Mouse (Mus musculus) megakaryocyte-erythroid progenitor cell, adult 5-6 weeks (primary cell): Measurements from ENCODE around the gene Dnal1. TPM values are rescaled to one million over a fixed set of nuclear protein-coding genes. Genes with fewer than 3 reads are reported as not detected.
A peak's percentile ranks its signal among the peaks of the same experiment; 100 is the strongest.

Experiments
- ATAC-seq: replicated peaks from 2 replicates; pipeline ENCODE4 v1.8.0; 2016; ENCODE audit warnings: mild to moderate bottlenecking, inconsistent platforms; ENCODE audit not compliant: severe bottlenecking, poor library complexity, low FRiP score, low TSS enrichment
- total RNA-seq, 2 experiments: library from RNA; stranded (forward) in 1 of 2; stranded (reverse) in 1 of 2; fragments of 200-1000, 215-1000 nt in 1 of 2; fragments of >200 nt in 1 of 2; fragmentation: Nextera tagmentation in 1 of 2; gene quantifications; 2 replicates each; pipeline ENCODE4 v1.2.3; 2014 to 2017

Gene Dnal1
- total RNA-seq, 2 experiments from 2014 or later = 0.26 to 2.3 TPM

GRCm38 (mm10) chr12:84178652-84179445 is 64.7 kb downstream of the Dnal1 start:
- no peak for ATAC-seq

- no peak for ATAC-seq
These were observed 65.9 kb downstream of the Dnal1 start for GRCm38 (mm10) chr12:84180090-84180489.

GRCm38 (mm10) chr12:84180701-84181435 is 66.7 kb downstream of the Dnal1 start:
- peak; percentile 85 for ATAC-seq

- ATAC-seq = no peak
These were observed 67.8 kb downstream of the Dnal1 start for GRCm38 (mm10) chr12:84181999-84182398.

DNA sequence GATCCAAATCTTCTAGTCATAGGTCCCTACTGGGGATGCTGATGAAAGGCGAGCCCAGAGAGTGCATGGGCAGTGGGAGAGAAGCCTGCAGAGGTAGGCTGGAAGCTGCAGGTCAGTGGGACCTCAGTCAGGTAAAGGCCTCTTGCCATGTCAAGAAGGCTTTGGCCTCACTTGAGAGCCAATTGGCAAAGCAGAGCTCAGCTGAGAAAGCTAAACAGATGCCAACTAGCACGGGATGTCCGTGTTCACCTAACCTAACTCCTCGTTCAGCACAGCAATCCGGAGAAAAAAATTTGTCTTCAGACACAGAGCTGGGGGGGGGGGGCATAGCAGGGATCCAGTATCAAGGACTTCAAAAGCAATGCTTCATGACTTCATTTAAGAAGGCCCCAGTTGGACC is 70.8 kb downstream of the Dnal1 start:
- no peak for ATAC-seq

DNA sequence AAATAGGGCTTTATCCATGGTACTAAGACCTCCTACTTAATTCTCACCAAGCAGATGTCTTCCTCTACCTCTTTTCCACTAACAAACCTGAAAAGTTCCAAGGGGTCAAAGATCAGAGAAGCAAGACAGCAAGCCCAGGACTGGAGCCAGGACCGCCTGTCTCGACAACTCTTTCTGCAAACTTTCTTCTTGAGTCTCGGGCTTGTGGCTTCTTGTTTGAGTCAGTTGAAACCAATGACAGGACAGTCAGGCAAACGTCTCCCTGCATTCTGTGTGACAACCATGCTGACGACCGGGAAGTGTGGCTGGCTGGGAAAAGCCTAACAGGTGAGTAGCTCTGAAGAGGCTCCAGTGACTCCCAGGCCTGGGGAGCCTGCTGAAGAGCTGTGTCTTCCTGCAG is 71.4 kb downstream of the Dnal1 start:
- ATAC-seq = no peak

- no peak for ATAC-seq
These were observed 72.4 kb downstream of the Dnal1 start for GRCm38 (mm10) chr12:84186536-84186935.

DNA sequence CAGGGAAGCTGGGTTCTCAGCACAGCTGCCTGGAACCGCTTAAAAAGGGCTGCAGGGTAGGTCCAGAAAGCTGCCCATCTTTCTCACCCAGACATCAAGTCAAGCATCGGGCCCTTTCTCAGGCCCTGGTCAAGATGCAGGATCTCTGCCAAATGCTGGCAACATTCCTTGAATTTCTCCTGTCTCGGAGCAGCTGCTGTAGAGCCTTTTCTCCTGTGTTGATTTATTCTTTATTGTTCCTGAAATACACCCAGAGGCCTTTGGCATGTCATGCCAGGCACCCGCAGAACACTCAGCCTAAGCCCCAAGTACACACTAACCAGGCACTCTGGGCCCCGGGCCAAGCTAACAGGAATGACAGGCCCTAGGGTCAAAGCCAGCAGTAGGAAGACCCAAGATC is 72.8 kb downstream of the Dnal1 start:
- ATAC-seq = no peak

DNA sequence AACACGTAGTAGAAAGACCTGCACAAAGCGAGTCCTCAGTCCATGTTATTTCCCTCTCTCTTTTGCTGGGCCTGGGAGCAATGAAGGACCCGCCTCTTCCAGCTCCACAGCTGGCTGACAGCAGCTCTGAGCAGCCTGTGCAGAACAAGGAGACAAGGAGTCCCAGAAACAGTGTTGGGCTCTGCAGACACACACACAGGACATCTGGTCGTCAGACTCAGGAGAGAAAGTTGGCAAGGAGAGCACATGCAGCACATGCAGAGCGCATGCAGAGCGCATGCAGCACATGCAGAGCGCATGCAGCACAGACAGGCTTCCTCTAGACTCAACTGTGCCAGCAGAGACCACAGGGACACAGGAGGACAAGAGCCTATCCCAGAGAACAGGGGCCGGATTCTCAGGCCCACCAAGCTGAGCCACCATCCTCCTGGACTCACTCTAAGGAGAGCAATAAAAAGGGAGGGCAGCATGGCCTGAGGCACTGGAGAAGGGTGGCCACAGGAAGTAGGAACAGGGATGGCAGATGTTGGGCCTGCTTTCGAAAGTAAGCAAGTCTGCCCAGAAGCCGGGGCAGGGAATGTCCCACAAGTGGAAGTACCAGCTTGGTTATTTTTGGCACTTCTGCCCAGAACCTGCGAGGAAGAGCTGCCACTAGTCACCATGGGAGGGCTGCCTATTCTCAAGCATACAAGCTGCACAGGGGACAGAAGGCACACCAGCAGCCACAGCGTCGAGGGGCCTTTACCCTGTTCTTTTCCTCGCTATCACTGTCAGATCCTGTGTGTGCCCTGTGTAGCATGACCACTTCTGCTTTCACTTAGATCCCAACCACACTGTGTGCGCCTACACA is 73.8 kb downstream of the Dnal1 start:
- ATAC-seq = no peak

GRCm38 (mm10) chr12:84188881-84189444 is 74.8 kb downstream of the Dnal1 start:
- no peak for ATAC-seq

GRCm38 (mm10) chr12:84190151-84190820 is 76.1 kb downstream of the Dnal1 start:
- ATAC-seq = no peak

GRCm38 (mm10) chr12:84191190-84191589 is 77.0 kb downstream of the Dnal1 start:
- 0 out of 2 replicates have a peak, but pooled peaks have one; percentile 25 for ATAC-seq

DNA sequence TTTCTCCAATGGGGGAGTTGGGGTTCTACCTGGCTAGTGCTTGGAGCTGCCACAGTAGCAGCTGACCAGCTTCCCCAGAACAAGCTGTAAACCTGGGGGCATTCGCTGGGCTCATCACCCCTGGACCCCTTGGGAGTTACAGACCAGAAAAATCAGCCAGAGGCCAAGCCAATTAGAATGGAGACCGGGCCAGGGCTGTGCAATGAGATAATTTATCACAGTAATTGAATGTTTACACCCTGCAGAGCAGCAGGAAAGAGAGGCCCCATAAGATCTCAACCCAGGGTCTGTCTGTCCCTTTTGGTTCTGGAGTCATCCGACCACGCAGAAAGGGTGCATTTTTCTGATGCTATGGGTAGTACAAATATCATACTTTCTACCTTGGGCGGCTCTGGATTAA is 77.6 kb downstream of the Dnal1 start:
- ATAC-seq = no peak

DNA sequence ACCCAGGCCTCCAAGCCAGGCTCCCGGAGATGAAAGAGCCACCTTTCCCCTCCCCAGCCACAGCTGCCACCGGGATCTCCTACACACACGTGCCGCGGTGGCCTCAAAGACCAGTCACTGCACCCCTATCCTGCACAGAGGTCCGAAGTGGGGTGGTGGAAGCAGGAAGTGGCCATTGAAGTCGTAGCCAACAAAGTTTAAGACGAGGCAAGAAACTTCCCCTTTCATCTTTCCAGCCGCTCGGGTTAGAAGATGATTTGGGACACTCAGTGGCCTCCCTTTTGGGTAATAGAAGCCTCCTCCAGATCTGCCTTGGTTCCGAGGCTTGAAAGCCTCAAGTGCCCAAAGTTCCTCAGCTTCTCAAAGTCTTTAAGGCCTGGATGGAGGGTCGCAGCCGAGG is 78.1 kb downstream of the Dnal1 start:
- no peak for ATAC-seq

DNA sequence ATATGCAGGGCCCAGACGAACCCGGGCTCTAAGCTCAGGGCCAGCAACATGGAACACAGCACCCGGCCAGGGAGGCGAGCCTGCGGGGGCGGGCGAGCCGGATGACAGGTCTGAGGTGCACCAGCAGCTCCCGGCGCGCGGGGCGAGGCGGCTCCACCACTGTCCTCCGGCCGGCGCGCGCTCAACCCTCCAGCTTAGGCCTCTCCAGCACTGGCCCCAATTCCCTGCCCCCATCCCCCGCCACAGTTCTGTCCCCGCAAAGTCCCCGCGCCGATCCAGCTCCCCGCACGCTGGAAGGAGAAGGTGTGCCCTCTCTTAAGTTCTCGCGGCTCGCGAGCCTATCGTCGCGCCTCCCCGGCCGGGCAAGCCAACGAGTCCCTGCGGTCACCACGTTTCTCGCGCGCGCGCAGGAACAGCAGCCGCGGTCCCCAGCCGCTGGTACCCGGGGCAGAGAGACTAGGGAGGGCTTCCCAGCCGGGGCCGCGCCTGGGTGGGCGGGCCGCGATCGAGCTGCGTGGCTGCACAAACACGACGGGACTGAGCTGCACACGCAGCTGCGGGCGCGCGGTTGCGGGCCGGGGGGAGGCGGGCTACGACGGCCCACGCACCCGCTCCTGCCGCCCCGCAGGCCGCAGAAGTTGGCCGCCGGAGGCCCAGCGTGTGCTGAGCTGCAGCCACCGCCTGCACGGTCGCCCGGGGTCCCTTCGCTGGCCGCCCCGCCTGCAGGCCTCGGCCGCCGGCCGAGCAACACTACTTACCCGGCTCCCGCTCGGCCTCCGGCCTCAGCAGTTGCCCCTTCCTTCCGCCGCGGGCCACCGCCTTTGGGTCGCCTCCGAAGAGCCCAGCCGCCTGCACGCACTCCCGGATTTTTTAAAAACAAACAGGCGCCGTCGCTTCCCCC is 78.8 kb downstream of the Dnal1 start:
- peak; percentile 42 for ATAC-seq

DNA sequence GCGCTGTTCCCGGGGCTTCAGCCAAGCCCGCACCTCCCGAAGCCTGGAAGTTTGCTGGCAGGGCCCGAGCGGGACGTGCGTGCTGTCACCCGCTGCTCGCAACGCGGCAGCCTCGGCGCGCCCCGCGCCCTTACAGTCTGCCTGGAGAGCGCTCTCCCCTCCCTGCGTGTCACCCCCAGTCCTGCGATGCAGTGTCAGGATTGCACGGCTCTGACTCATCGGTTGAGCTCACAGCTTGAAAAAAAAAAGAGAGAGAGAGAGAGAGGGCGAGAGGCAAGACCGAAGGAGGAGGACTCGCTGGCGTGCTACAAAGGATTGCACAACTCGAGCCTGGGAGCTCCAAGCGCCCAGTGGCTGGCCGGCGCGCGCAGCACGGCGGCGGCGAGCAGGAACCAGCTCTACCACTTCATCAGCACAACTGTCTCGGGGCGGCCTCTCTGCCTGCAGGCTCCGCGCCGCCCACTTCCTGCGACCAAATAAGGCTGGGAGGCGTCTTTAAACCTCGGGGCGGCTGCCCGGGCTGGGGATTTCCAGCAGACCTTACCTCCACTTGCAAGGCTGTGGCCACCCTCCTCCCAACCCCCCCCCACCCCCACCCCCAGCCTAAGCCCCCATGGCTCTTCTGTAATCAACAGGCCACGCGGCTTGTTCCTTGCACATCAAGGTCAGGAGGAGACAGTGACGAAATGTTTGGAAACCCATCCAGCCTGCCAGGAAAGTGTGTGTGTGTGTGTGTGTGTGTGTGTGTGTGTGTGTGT is 79.7 kb downstream of the Dnal1 start:
- ATAC-seq = peak; percentile 89

DNA sequence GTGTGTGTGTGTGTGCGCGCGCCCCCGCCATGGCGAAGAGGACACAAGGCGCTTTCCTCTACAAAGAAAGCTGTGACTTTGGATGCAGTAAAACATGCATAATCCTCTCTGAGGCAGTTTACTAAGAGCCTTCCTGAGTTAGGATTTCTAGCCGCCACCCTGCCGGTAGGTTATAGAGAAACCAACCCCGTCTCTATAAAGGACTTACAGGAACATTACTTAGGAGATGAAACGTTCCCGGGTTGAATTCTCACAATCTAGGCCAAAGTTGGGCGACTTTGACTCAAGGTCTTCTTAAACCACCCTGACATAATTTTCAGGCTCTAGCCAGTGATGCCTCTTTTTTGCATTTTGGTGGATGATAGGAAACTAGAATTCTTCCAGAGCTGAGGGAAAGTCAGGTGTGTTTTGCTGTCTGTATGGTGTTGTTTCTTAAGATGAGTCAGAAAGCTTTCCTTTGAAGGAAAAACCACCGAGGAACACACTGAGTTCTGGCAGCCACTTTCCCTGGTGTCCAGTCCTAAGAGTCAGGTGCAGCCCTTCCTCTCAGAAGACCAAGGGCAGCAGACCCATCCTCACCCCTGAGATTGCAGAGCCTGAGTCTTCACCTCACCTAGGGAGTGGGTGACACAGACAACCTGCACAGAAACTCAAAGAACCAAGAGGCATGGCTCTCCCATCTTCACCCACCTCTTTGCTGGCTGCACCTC is 80.4 kb downstream of the Dnal1 start:
- ATAC-seq = no peak
